In the genomic region with DNA sequence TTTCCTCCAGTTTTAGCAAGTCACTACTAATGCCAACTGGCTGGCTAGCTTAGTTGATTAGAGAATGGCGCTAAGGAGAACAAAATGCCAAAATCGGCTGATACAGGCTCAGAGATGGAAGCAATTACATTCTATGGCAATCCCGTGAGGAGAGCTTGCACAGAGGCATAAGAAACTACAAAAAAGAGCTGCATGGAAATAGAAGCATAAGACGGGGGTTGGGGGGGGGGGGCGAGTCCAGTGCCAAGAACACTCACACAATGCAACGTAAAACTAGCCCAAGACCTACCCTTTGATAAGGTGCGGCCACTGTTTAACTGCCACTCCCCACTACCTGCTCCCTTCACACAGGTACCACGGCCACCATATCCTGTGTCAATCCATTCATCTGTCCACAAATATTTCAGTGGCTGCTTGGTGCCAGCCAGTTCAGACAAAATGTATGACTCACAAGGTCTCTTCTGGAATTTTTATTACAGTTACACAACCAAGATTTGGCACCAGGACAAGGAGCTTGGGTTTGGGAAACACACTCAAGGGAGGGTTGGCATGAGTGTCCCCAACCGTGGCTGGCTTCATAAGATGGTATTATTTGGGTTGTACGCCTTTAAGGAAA, we compare ENCODE assay signal across 11 mouse cellular contexts. TPM values are rescaled to one million over a fixed set of nuclear protein-coding genes. Genes with fewer than 3 reads are reported as not detected.
DNase-seq lines count a peak whose midpoint lies in the region; ATAC-seq and TF ChIP-seq lines count a peak whose summit lies in the region.
"Had no signal": no experiment of that assay in that cellular context is flagged by ENCODE, and none has a peak within 500 bp of the region (broad histone marks: within the 10 kb centered on the region; RNA-seq: fewer than 3 reads in every experiment).

No protein-coding gene starts in this region.

- no peak for TF ChIP-seq EP300 in heart, adult 2 months (IDR thresholded peaks at IDR 0.05; ENCODE audit: insufficient read depth, low read depth, low read length)

- 0 out of 2 replicates have a peak, but pooled peaks have one; percentile 23 for ATAC-seq in intestine, embryonic 16.5 days
- ATAC-seq: CD4-positive, CD25-positive, alpha-beta regulatory T cell, adult 4 months had no signal

- peak; percentile 7 to 33 for DNase-seq in kidney, adult 8-10 months
- no peak for DNase-seq in kidney, postnatal 4 days
- DNase-seq in urinary bladder, postnatal 36 days (ENCODE audit: low spot score in 2 of 2): peak; percentile 21 to 33
- no peak for DNase-seq in urinary bladder, postnatal 4 days (ENCODE audit: low spot score in 2 of 2)
- DNase-seq in MN1 (ENCODE audit: low spot score): no peak
- DNase-seq in heart, postnatal 14 days: no peak
- DNase-seq in heart, adult 2 months: no peak

- WGBS in intestine, embryonic 16.5 days: 76% methylated on average over 10 of the region's 10 CpGs
- 89% methylated on average over 10 of the region's 10 CpGs for WGBS in heart, adult 2 months

- H3K4me3 ChIP-seq in intestine, embryonic 16.5 days (ENCODE audit: low read length): no peak overlapping the region
- no peak overlapping the region for H3K4me3 ChIP-seq in heart, adult 2 months
- H3K4me3 ChIP-seq: neural tube, embryonic 12.5 days had no signal

- H3K4me2 ChIP-seq in intestine, embryonic 16.5 days (ENCODE audit: low read depth, low read length): no peak overlapping the region
- H3K4me2 ChIP-seq: neural tube, embryonic 12.5 days had no signal

- no peak for TF ChIP-seq POLR2A in heart, adult 2 months (IDR thresholded peaks at IDR 0.05; ENCODE audit: insufficient read depth, low read depth, low read length)

- intact Hi-C loops in heart, postnatal 14 days (cut with DNase I): no loop called here
- intact Hi-C loops in heart, adult 2 months (cut with DNase I): no loop called here

- peaks cover 5% of the 10 kb centered on the region; the same call in 1 of the 2 replicates for H3K4me1 ChIP-seq in intestine, embryonic 16.5 days (ENCODE audit: control insufficient read depth, insufficient read depth, low read length)
- no peaks in the 10 kb centered on the region for H3K4me1 ChIP-seq in heart, adult 2 months (ENCODE audit: control insufficient read depth, insufficient read depth, low read length)
- H3K4me1 ChIP-seq: neural tube, embryonic 12.5 days had no signal

- no peaks in the 10 kb centered on the region for H3K27me3 ChIP-seq in intestine, embryonic 16.5 days (replicated peaks; ENCODE audit: control insufficient read depth, insufficient read depth, low read length)
- no peaks in the 10 kb centered on the region for H3K27me3 ChIP-seq in heart, adult 2 months (ENCODE audit: control insufficient read depth, insufficient read depth, low read length)
- H3K27me3 ChIP-seq: neural tube, embryonic 12.5 days had no signal

- no peak overlapping the region for H3K9ac ChIP-seq in intestine, embryonic 16.5 days (ENCODE audit: low read depth, low read length)
- no peak overlapping the region for H3K9ac ChIP-seq in heart, adult 2 months (ENCODE audit: low read depth, low read length)
- H3K9ac ChIP-seq: liver, embryonic 14.5 days; neural tube, embryonic 12.5 days had no signal

- H3K79me2 ChIP-seq in heart, adult 2 months (replicated peaks; ENCODE audit: control insufficient read depth, insufficient read depth, low read length): no peaks in the 10 kb centered on the region

- no peaks in the 10 kb centered on the region for H3K9me3 ChIP-seq in intestine, embryonic 16.5 days (ENCODE audit: control insufficient read depth, low read length)
- H3K9me3 ChIP-seq: neural tube, embryonic 12.5 days had no signal

- no peaks in the 10 kb centered on the region for H3K36me3 ChIP-seq in intestine, embryonic 16.5 days (ENCODE audit: control insufficient read depth, insufficient read depth, low read length)
- no peaks in the 10 kb centered on the region for H3K36me3 ChIP-seq in heart, adult 2 months (ENCODE audit: control insufficient read depth, insufficient read depth, low read length)
- H3K36me3 ChIP-seq: neural tube, embryonic 12.5 days had no signal

- 0 out of 2 replicates have a peak overlapping the region, but pooled peaks have one; percentile 13 for H3K27ac ChIP-seq in intestine, embryonic 16.5 days (ENCODE audit: low read length)
- H3K27ac ChIP-seq in heart, adult 2 months: no peak overlapping the region
- H3K27ac ChIP-seq: liver, embryonic 14.5 days; neural tube, embryonic 12.5 days had no signal

- TF ChIP-seq CTCF in heart, adult 2 months (IDR thresholded peaks at IDR 0.05): no peak

RNA-seq across cellular contexts. Expression of gene Iqgap2, which starts 48.2 kb away (rescaled TPM):
- 29.4 and 32.5 TPM in 2 replicates for polyA plus RNA-seq in intestine, embryonic 16.5 days (2015; fragmentation: Nextera tagmentation; extraction: Ambion mirVana)
- total RNA-seq in heart, postnatal 14 days (2021): 1 to 10 TPM; 3.1 to 3.3 TPM
- 1 to 10 TPM; 2.2 to 2.5 TPM for total RNA-seq in heart, adult 2 months (2021)
- polyA plus RNA-seq in heart, adult 2 months (2012; rRNA removed): 0.61 and 1.1 TPM in 2 replicates

Comparison
In these comparisons a context has a peak if more than half of its experiments do, and no peak if none do; other contexts are left out.
1. DNase-seq: peak in kidney, adult 8-10 months (2 of 2) and urinary bladder, postnatal 36 days (2 of 2); none in kidney, postnatal 4 days (0 of 2), urinary bladder, postnatal 4 days (0 of 2), MN1 (single experiment), heart, postnatal 14 days (0 of 2) and heart, adult 2 months (0 of 2).